Mouse (Mus musculus) cerebellum, adult 2 months (tissue): ENCODE measurements around the gene Coro2a. TPM values are rescaled to one million over a fixed set of nuclear protein-coding genes. Genes with fewer than 3 reads are reported as not detected.

Experiments used
- DNase-seq, 2 experiments: peaks; one replicate each; pipeline ENCODE4 v3.0.0; 2021
- H3K27ac ChIP-seq: fragments of 200-500 bp; 2 replicates; pipeline ENCODE4 v1.5.1; 2012; ENCODE audit warnings: low read length, control low read depth, inconsistent platforms; ENCODE audit not compliant: insufficient read depth
- H3K27me3 ChIP-seq: fragments of 200-500 bp; 2 replicates; pipeline ENCODE4 v1.6.1; 2012; ENCODE audit warnings: inconsistent platforms, mild to moderate bottlenecking, low read length, moderate library complexity; ENCODE audit not compliant: control insufficient read depth, insufficient read depth
- H3K4me1 ChIP-seq: fragments of 200-500 bp; 2 replicates; pipeline ENCODE4 v1.6.1; 2011; ENCODE audit warnings: low read length; ENCODE audit not compliant: control insufficient read depth, insufficient read depth
- H3K4me3 ChIP-seq: fragments of 200-500 bp; replicated peaks from 2 replicates; pipeline ENCODE3; 2011; ENCODE audit warnings: mild to moderate bottlenecking, low read depth, low read length, control low read depth; ENCODE audit not compliant: insufficient read depth
- CTCF ChIP-seq: fragments of 200-500 bp; IDR thresholded peaks from 2 replicates; pipeline ENCODE4 v1.5.1; 2011; ENCODE audit warnings: low read depth, mild to moderate bottlenecking, control low read depth, low read length, moderate library complexity, borderline replicate concordance; ENCODE audit not compliant: insufficient read depth
- POLR2A ChIP-seq: fragments of 200-500 bp; IDR thresholded peaks from 2 replicates; pipeline ENCODE4 v1.6.1; 2011; ENCODE audit warnings: low read length, control low read depth, borderline replicate concordance; ENCODE audit not compliant: insufficient read depth
- WGBS: fragments of 180-500 bp; shearing (Covaris S2); methylation state at CpG from one replicate; pipeline ENCODE4 v1.1.7; 2018; 5-methylcytosine and 5-hydroxymethylcytosine counted together
- polyA plus RNA-seq: library from polyadenylated mRNA; depleted of rRNA; stranded (reverse); fragments of >200 nt; gene quantifications from 2 replicates; pipeline ENCODE4 v1.2.3, GENCODE M21; 2012

Gene Coro2a
- polyA plus RNA-seq, 1 experiment = 26.6 TPM

DNA sequence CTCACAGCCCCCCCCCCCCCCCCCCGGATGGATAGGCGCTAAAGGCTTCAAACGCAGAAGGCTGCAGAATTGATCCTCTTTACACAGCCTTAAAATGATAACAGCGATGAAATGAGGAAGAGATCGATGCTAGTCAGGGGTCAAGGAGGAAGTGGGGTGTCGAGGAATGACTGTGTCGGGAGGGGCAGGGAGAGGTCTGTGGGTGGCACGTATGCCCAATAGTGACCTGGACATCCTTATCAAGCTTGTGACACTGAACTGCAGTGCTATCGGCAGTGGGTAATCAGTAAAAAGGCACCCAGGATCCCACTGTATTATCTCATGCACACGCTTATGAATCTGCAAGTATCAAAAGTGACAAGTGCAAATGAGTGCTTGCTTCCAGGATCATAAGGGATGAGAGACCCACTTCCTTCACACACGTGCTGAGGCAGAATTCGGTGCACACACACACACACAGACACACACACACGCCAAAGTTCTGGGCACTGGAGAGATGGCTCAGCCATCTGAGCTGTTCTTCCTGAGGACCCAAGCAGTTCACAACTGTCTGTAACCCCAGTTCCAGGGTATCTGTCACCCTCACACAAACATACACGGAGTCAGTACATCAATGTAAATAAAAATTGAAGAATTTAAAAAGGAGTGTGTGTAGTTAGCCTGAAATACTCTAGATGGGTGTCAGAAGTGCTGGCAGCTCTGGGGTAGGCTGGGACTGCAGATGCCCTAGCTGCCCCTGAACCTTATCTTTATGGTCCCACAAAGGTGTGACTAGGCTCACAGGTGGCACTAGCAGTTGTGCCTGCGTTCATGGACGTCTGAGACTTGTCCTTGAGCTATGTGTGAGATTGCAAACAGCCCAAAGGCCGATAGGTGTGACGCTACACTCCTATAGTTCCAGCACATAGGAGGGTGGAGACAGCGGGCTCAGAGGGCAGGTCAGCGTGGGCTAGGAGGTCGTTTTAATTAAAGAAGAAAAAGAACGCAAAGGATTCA lies 43.0 kb downstream of the Coro2a start:
- H3K27me3 ChIP-seq = no peaks in the 10 kb centered on the region
- TF ChIP-seq CTCF (no peak), POLR2A (no peak)
- DNase-seq = no peak
- peaks cover 23% of the 10 kb centered on the region for H3K4me1 ChIP-seq
- 80% methylated on average over 22 of the region's 22 CpGs for WGBS
- no peak overlapping the region for H3K4me3 ChIP-seq
- H3K27ac ChIP-seq = no peak overlapping the region

- no peak overlapping the region for H3K27ac ChIP-seq
- no peak for TF ChIP-seq POLR2A
- no peak for TF ChIP-seq CTCF
- no peak overlapping the region for H3K4me3 ChIP-seq
- whole genome bisulfite sequencing = 76% methylated on average over 3 of the region's 3 CpGs
- H3K27me3 ChIP-seq = no peaks in the 10 kb centered on the region
- no peak for DNase-seq
- H3K4me1 ChIP-seq = peaks cover 23% of the 10 kb centered on the region
Measured at GRCm38 (mm10) chr4:46556933-46557332, 45.1 kb downstream of the Coro2a start.

- WGBS = 68% methylated on average over 9 of the region's 9 CpGs
- no peak for DNase-seq
- TF ChIP-seq POLR2A (no peak), CTCF (no peak)
Measured at GRCm38 (mm10) chr4:46555762-46556161, 46.2 kb downstream of the Coro2a start.

DNA sequence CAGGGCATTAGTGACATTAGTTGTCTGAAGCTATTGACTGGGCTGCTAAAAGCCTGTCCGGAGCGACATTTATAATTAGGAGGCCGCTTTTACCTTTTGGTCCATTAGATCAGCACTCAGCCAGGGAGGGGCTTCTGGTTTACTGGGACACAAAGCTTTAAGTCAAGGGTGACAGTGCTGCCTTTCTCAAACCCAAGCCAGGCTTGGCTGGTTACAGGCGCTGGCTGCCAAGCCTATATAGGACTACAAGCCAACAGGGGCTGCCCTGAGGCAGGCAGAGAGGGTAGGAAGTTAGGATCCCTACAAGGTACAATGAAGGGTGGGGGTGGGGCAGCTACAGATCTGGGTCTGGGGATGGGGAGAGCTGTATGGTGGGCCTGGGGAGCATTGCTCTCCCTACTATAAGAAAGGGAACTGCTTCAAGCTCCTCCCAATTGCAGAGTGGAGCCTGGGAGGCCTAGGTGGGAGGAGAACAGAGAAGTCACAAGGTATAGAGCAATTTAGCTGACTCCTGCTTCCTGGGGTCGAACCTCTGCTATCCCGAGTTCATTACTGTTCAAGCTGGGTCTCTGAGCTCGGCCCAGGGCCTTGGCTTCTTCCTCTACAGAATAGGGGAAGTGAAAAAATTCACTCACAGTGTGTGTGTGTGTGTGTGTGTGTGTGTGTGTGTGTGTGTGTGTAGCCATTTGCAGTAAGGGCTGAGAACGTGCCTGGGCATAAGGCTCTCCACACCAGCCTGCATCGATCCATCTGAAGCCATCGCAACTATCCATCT lies 47.5 kb downstream of the Coro2a start:
- DNase-seq = no peak

More at GRCm38 (mm10) chr4:46555762-46556161, 46.2 kb downstream of the Coro2a start:
- H3K27me3 ChIP-seq = no peaks in the 10 kb centered on the region
- peaks cover 31% of the 10 kb centered on the region for H3K4me1 ChIP-seq
- H3K27ac ChIP-seq = no peak overlapping the region
- no peak overlapping the region for H3K4me3 ChIP-seq

GRCm38 (mm10) chr4:46553864-46554263 lies 48.1 kb downstream of the Coro2a start:
- Histone ChIP-seq H3K27me3 (no peaks in the 10 kb centered on the region), H3K27ac (peak overlapping the region; percentile 54), H3K4me3 (no peak overlapping the region), H3K4me1 (peaks cover 33% of the 10 kb centered on the region)
- TF ChIP-seq POLR2A = no peak
- TF ChIP-seq CTCF = no peak
- peak; percentile 92 to 97 for DNase-seq
- 11% methylated on average over 1 of the region's 1 CpGs for WGBS

More for the DNA sequence above, 47.5 kb downstream of the Coro2a start:
- Histone ChIP-seq H3K27me3 (no peaks in the 10 kb centered on the region), H3K4me3 (no peak overlapping the region), H3K27ac (peak overlapping the region; percentile 54), H3K4me1 (peaks cover 33% of the 10 kb centered on the region)
- TF ChIP-seq CTCF = no peak
- no peak for TF ChIP-seq POLR2A
- WGBS = 52% methylated on average over 10 of the region's 10 CpGs

- TF ChIP-seq POLR2A = no peak
- no peak for TF ChIP-seq CTCF
- Histone ChIP-seq H3K4me3 (no peak overlapping the region), H3K27me3 (no peaks in the 10 kb centered on the region), H3K27ac (no peak overlapping the region), H3K4me1 (peaks cover 28% of the 10 kb centered on the region)
- DNase-seq = no peak
- WGBS = 64% methylated on average over 8 of the region's 8 CpGs
Measured at GRCm38 (mm10) chr4:46550406-46550805, 51.6 kb downstream of the Coro2a start.

GRCm38 (mm10) chr4:46549979-46550378 lies 52.0 kb downstream of the Coro2a start:
- TF ChIP-seq POLR2A (no peak), CTCF (no peak)
- peaks cover 29% of the 10 kb centered on the region for H3K4me1 ChIP-seq
- 76% methylated on average over 10 of the region's 10 CpGs for WGBS
- H3K27ac ChIP-seq = no peak overlapping the region
- no peaks in the 10 kb centered on the region for H3K27me3 ChIP-seq
- no peak overlapping the region for H3K4me3 ChIP-seq
- DNase-seq = no peak
